Mouse (Mus musculus) common myeloid progenitor, adult 5-6 weeks (primary cell): ENCODE measurements at regions not wholly inside any gene's neighbourhood (a gene's known extent, or its start where the extent isn't known, plus 50 kb on each side); places are given as distances from the start of the nearest gene placed in this dataset.

ENCODE experiments used
- ATAC-seq: replicated peaks from 2 replicates; pipeline ENCODE4 v1.8.0; 2016; ENCODE audit warnings: low read depth, mild to moderate bottlenecking, moderate TSS enrichment, inconsistent platforms; ENCODE audit not compliant: poor library complexity, severe bottlenecking

DNA sequence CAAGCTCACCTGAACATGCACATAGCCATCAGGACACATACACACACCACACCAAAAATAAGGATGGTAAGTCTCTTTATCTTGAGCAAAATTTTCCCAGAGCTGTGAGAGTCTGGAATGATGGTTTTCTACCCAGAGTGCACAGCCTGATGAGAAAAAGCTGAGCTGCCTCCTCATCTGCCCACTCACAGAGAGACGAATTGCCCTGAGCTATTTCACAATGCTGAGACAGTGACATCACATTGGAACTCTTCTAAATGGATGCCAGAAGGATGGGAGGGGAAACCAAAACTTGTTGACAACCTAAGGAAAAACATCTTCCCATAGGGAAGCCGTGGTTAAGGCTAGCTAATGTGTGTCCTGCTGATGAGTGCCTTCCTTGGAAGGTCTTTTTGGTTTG is 84.8 kb downstream of the Insig2 start:
- ATAC-seq, result no peak

DNA sequence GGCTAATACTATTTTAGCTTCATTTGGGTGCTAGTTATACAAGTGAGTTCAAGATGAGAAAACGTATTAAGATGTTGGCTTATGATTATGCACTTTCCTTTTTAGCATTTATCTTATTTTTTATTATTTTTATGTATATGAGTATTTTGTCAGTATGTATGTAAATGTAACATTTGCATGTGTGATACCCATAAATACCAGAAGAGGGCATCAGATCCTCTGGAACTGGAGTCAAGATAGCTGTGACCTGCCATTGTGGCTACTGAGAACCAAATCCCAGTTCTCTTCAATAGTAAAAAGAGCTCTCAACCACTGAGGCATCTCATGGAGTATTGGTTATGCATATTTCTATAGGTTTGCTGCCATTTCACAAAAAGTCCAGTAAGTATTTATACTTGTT is 83.3 kb downstream of the Insig2 start:
- 0 out of 2 replicates have a peak, but pooled peaks have one; percentile 60 for ATAC-seq

DNA sequence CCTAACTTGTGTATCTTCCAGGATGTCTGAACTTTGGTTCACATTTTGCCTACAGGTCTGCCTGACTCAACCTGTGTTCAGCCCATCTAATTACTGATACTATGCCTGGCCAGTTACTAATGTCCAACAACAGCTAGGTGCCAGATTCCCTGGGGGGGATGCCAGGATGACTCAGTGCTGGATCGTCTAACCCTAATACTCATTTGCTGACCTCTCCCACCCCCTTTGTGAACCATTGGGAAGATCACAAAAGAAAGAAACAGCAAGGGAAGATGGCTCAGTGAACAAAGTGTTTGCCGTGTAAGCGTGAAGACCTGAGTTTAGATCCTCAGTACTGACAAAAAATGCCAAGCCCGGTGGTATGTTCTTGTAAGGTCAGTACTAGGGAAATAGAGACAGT is 81.7 kb downstream of the Insig2 start:
- ATAC-seq, result no peak

DNA sequence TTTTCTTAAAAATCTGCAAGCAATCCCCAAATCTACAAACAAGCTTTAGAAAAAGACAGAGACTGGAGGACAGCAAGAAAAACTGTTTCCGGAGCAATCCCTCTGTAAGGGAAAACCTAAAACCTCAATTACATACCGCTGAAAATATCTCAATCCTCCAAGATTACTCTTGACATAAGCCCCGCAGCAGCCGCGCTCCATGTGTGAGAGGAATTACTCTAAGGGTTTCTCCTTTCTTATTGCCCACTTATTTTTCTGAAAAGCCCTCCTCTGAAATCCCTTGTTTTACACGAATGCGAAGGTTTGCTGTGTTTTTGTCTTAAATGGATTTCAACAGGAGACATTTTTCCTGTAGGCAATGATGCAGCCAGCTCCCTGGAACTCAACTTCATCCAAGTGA is 80.3 kb downstream of the Insig2 start:
- no peak for ATAC-seq

DNA sequence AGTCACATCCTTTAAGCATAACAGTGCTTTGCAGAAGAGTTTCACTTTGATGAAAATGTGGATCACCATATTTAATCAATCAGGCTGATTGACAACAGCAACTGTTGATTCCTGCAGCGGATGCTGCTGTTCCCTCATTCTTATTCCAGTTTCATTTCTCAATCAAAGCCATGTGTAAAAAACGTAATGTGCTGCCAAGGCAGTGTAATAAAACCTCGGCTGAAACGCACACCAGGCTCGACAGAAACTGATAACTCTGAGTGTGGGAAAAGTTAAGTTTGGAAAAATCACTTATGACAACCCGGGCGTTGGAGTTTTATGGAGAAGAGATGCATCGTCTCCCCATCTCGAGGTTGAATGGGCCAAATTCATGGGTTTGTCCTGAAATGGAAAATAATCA is 78.2 kb downstream of the Insig2 start:
- ATAC-seq, result no peak
